Mouse (Mus musculus): ENCODE measurements at regions not wholly inside any gene's neighbourhood (a gene's known extent, or its start where the extent isn't known, plus 50 kb on each side); places are given as distances from the start of the nearest gene placed in this dataset.

DNA sequence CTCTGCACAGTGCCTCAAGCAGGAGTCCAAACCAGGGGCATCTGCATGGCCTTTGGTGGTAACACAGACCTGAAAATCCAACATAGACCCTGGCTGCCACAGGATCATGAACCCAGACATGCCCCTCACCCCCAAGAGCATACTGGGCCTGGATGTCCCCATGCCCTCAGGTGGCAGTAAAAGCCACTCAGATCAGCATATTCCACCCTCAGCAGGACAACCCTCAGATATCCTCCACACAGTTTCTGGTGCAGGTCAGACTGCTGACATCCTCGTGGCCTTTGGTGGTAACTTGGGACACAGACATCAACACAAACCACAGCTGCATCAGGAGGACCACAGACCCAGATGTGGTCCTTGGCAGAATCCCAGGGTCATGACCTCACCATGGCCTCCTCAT is 276.0 kb upstream of the Ptger4 start:
- TF ChIP-seq GATA1 (IDR thresholded peaks at IDR 0.05; ENCODE audit: low read length) (no peak), TAL1 (IDR thresholded peaks at IDR 0.05; ENCODE audit: low read length) (no peak)
